Mouse (Mus musculus): ENCODE measurements around the gene Sav1. TPM values are rescaled to one million over a fixed set of nuclear protein-coding genes. Genes with fewer than 3 reads are reported as not detected.

Gene Sav1
- polyA plus RNA-seq, 2 experiments = 4.3 to 18.8 TPM

DNA sequence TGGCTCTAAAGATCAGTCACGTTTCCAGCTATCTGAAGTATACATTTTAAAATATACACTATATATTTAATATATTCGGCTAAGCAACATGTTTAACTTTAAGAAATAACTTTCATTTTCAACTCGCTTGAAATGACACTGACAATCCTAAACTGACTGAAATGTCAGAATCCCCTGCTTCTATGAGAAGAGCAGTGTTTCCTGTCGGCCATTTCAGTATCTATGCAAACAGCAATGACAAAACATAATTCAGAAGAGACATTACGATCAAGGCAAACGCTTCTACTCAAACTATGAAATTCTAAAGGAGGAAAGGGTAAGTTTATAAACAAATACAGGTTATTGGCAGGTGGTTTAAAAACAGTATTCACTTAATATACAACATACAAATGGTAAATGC is 10.1 kb downstream of the Sav1 start:
- Histone ChIP-seq H3K36me3 (replicated peaks; ENCODE audit: control insufficient read depth, insufficient read depth, low read depth) (peaks cover 23% of the 10 kb centered on the region), H3K4me1 (replicated peaks; ENCODE audit: control insufficient read depth in 2 of 2, insufficient read depth in 2 of 2, low read length in 1 of 2) (peaks cover 0 to 5% of the 10 kb centered on the region in 2 experiments; a peak in 2 of 4 replicates), H3K9ac (replicated peaks) (no peak overlapping the region), H3K9me3 (ENCODE audit: control insufficient read depth, low read length) (no peaks in the 10 kb centered on the region), H3K4me2 (ENCODE audit: low read depth) (no peak overlapping the region), H3K27ac (no peak overlapping the region), H3K27me3 (ENCODE audit: control insufficient read depth, insufficient read depth, low read length) (no peaks in the 10 kb centered on the region), H3K4me3 (ENCODE audit: insufficient read depth in 1 of 2, low read depth in 2 of 2, low read length in 2 of 2) (no peak overlapping the region)
- 70% methylated on average over 6 of the region's 6 CpGs for WGBS (ENCODE audit: insufficient replicate concordance)
- TF ChIP-seq EP300 (IDR thresholded peaks at IDR 0.05; ENCODE audit: low read depth) (no peak), CTCF (IDR thresholded peaks at IDR 0.05; ENCODE audit: low read depth) (no peak)
- DNase-seq (ENCODE audit: low read depth in 3 of 3, low spot score in 3 of 3) (no peak), ATAC-seq (ENCODE audit: insufficient read depth) (no peak)

DNA sequence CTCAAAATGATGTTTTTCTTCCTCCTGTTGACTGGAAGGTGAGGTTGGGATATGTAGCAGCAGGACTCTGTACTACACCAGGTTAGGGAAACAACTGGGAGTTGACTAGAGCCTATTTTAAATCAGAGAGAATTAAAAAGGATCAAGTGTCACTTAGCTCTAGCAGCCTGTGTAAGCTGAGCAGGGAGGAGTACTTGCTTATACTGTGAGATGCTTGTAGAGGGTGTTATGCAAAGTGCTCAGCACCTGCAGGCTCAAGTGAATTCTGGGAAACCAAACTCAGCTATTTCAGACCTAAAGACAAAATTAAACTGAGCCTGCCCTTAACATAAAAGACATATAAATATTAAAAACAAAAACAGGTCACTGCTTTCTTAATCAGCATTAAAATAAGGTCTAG is 13.1 kb downstream of the Sav1 start:
- DNase-seq (ENCODE audit: low read depth in 3 of 3, low spot score in 3 of 3) = no peak
- Histone ChIP-seq H3K4me1 (replicated peaks; ENCODE audit: control insufficient read depth in 2 of 2, insufficient read depth in 2 of 2, low read length in 1 of 2) (peaks cover 0 to 2% of the 10 kb centered on the region in 2 experiments; a peak in 2 of 4 replicates), H3K36me3 (replicated peaks; ENCODE audit: control insufficient read depth, insufficient read depth, low read depth) (peaks cover 31% of the 10 kb centered on the region), H3K9me3 (ENCODE audit: control insufficient read depth, low read length) (no peaks in the 10 kb centered on the region), H3K4me3 (ENCODE audit: insufficient read depth in 1 of 2, low read depth in 2 of 2, low read length in 2 of 2) (no peak overlapping the region), H3K27ac (no peak overlapping the region), H3K4me2 (ENCODE audit: low read depth) (no peak overlapping the region), H3K27me3 (ENCODE audit: control insufficient read depth, insufficient read depth, low read length) (no peaks in the 10 kb centered on the region), H3K9ac (replicated peaks) (no peak overlapping the region)
- ATAC-seq (ENCODE audit: insufficient read depth) = no peak
- TF ChIP-seq CTCF (IDR thresholded peaks at IDR 0.05; ENCODE audit: low read depth) (no peak), EP300 (IDR thresholded peaks at IDR 0.05; ENCODE audit: low read depth) (no peak)

DNA sequence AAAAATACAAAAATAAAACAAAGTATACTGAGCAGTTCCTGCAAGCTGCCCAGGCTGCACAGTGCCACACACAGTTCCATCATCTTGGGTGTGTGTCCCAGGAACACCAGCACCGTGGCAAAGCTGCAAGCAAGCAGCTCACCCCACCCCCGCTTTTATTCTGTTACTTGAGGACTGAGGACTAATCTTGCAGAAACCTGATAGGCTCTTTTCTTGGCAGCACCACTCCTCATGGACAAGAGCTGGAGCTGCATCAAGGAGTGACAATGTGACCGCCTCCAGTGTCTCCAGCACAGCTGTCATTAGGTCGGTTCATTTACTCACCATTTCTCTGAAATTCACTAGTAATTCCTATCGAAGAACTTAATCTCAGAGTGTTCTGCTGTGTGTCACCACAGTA is 18.6 kb downstream of the Sav1 start:
- H3K27ac ChIP-seq = no peak overlapping the region
- no peak for DNase-seq (ENCODE audit: low read depth in 3 of 3, low spot score in 3 of 3)

DNA sequence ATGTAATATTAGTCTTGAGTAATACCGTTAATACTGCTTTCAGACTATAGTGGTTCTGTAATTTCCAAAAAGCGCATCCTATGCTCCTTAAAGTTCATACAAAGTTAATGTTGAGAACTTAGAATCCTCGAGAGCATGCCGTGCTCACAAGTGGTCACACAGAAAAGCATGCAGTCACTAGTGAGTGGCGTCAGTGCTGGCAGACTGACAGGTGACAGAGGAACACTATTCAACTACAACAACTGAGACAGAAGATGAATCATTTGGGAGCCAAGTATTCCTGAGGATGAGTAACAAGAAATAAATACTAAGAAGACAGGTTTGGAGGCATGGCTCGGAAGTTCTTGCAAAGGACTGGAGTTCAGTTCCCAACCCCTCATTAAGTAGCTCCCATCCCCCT is 19.7 kb downstream of the Sav1 start:
- no peak overlapping the region for H3K9ac ChIP-seq (replicated peaks)
- no peaks in the 10 kb centered on the region for H3K27me3 ChIP-seq (ENCODE audit: control insufficient read depth, insufficient read depth, low read length)
- peaks cover 64% of the 10 kb centered on the region for H3K36me3 ChIP-seq (replicated peaks; ENCODE audit: control insufficient read depth, insufficient read depth, low read depth)
- no peak overlapping the region for H3K4me2 ChIP-seq (ENCODE audit: low read depth)
- DNase-seq (ENCODE audit: low read depth in 3 of 3, low spot score in 3 of 3) (no peak), ATAC-seq (ENCODE audit: insufficient read depth) (no peak)
- H3K27ac ChIP-seq = no peak overlapping the region
- no peak overlapping the region for H3K4me3 ChIP-seq (ENCODE audit: insufficient read depth in 1 of 2, low read depth in 2 of 2, low read length in 2 of 2)
- WGBS (ENCODE audit: insufficient replicate concordance) = 81% methylated on average over 6 of the region's 6 CpGs
- H3K4me1 ChIP-seq (replicated peaks; ENCODE audit: control insufficient read depth in 2 of 2, insufficient read depth in 2 of 2, low read length in 1 of 2) = peaks cover 0 to 5% of the 10 kb centered on the region in 2 experiments; a peak in 2 of 4 replicates
- TF ChIP-seq EP300 (IDR thresholded peaks at IDR 0.05; ENCODE audit: low read depth) = no peak
- no peaks in the 10 kb centered on the region for H3K9me3 ChIP-seq (ENCODE audit: control insufficient read depth, low read length)

More for the DNA sequence above, 18.6 kb downstream of the Sav1 start:
- H3K4me3 ChIP-seq (ENCODE audit: insufficient read depth in 1 of 2, low read depth in 2 of 2, low read length in 2 of 2) = no peak overlapping the region
- WGBS (ENCODE audit: insufficient replicate concordance) = 58% methylated on average over 5 of the region's 5 CpGs
- no peak overlapping the region for H3K9ac ChIP-seq (replicated peaks)
- peaks cover 63% of the 10 kb centered on the region for H3K36me3 ChIP-seq (replicated peaks; ENCODE audit: control insufficient read depth, insufficient read depth, low read depth)
- H3K27me3 ChIP-seq (ENCODE audit: control insufficient read depth, insufficient read depth, low read length) = no peaks in the 10 kb centered on the region
- no peak overlapping the region for H3K4me2 ChIP-seq (ENCODE audit: low read depth)
- peaks cover 0 to 5% of the 10 kb centered on the region in 2 experiments; a peak in 2 of 4 replicates for H3K4me1 ChIP-seq (replicated peaks; ENCODE audit: control insufficient read depth in 2 of 2, insufficient read depth in 2 of 2, low read length in 1 of 2)
- ATAC-seq (ENCODE audit: insufficient read depth) = no peak
- no peaks in the 10 kb centered on the region for H3K9me3 ChIP-seq (ENCODE audit: control insufficient read depth, low read length)
- TF ChIP-seq EP300 (IDR thresholded peaks at IDR 0.05; ENCODE audit: low read depth) (no peak), CTCF (IDR thresholded peaks at IDR 0.05; ENCODE audit: low read depth) (no peak)

DNA sequence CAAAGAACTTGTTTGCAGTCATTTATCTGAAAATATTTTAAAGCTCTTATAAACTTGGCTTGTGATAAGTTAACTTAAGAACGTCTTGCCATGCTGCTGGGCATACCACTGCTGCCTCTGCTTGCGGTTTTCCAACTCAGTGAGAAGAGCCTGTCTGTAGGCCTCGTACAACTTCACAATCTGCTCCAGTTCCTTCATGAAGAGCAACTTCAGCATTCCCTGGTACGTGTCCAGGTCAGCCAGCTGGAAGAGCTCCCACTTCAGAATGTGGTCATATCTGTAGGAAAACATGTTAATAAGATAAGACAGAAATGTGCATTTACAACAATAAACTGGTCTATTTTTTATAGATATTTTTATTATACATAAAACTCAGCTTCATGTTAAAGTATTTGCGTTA is 20.7 kb downstream of the Sav1 start:
- Histone ChIP-seq H3K9ac (replicated peaks) (no peak overlapping the region), H3K27me3 (ENCODE audit: control insufficient read depth, insufficient read depth, low read length) (no peaks in the 10 kb centered on the region), H3K4me2 (ENCODE audit: low read depth) (no peak overlapping the region), H3K4me3 (ENCODE audit: insufficient read depth in 1 of 2, low read depth in 2 of 2, low read length in 2 of 2) (no peak overlapping the region), H3K27ac (no peak overlapping the region), H3K4me1 (replicated peaks; ENCODE audit: control insufficient read depth in 2 of 2, insufficient read depth in 2 of 2, low read length in 1 of 2) (peaks cover 0 to 5% of the 10 kb centered on the region in 2 experiments; a peak in 2 of 4 replicates), H3K9me3 (ENCODE audit: control insufficient read depth, low read length) (no peaks in the 10 kb centered on the region), H3K36me3 (replicated peaks; ENCODE audit: control insufficient read depth, insufficient read depth, low read depth) (peaks cover 56% of the 10 kb centered on the region)
- DNase-seq (ENCODE audit: low read depth in 3 of 3, low spot score in 3 of 3) (no peak), ATAC-seq (ENCODE audit: insufficient read depth) (no peak; the same call in 1 of the 2 replicates)
- no peak for TF ChIP-seq CTCF (IDR thresholded peaks at IDR 0.05; ENCODE audit: low read depth)
- TF ChIP-seq EP300 (IDR thresholded peaks at IDR 0.05; ENCODE audit: low read depth) = no peak
- 45% methylated on average over 5 of the region's 5 CpGs for WGBS (ENCODE audit: insufficient replicate concordance)

Data from liver, embryonic 14.5 days (tissue).